Mouse (Mus musculus) stomach, postnatal 0 days (tissue): ENCODE results near the gene Rab13. TPM values are rescaled to one million over a fixed set of nuclear protein-coding genes. Genes with fewer than 3 reads are reported as not detected.
A peak's percentile ranks its signal among the peaks of the same experiment; 100 is the strongest.
"Not testable (repeated sequence)": the region's sequence is repeated elsewhere in the genome, so short reads cannot be mapped to it uniquely, and the experiment has no call there.

Source experiments
- ATAC-seq: fragments of 200-750 bp; cut with Nextera tagmentation; 2 replicates; pipeline ENCODE4 v1.8.0; 2017; ENCODE audit not compliant: low FRiP score, low TSS enrichment
- DNase-seq: peaks from one replicate; pipeline ENCODE4 v3.0.0-alpha.2; 2016; ENCODE audit warnings: low spot score
- H3K27ac ChIP-seq: fragments of 300-500 bp; sonication (generic); replicated peaks from 2 replicates; pipeline ENCODE4 v1.5.1; 2014; ENCODE audit warnings: mild to moderate bottlenecking, control low read depth
- H3K27me3 ChIP-seq: fragments of 300-500 bp; sonication (generic); 2 replicates; pipeline ENCODE4 v1.6.1; 2014; ENCODE audit warnings: low read length; ENCODE audit not compliant: control insufficient read depth, insufficient read depth
- H3K36me3 ChIP-seq: fragments of 300-500 bp; sonication (generic); 2 replicates; pipeline ENCODE4 v1.6.1; 2014; ENCODE audit warnings: low read length, mixed read lengths; ENCODE audit not compliant: control insufficient read depth, insufficient read depth
- H3K4me1 ChIP-seq: fragments of 300-500 bp; sonication (generic); replicated peaks from 2 replicates; pipeline ENCODE4 v1.6.1; 2014; ENCODE audit warnings: antibody characterized with exemption; ENCODE audit not compliant: control insufficient read depth, insufficient read depth
- H3K4me2 ChIP-seq: fragments of 300-500 bp; sonication (generic); replicated peaks from 2 replicates; pipeline ENCODE4 v1.6.1; 2014; ENCODE audit warnings: low read depth, mild to moderate bottlenecking, control low read depth, moderate library complexity
- H3K4me3 ChIP-seq: fragments of 300-500 bp; sonication (generic); 2 replicates; pipeline ENCODE4 v1.5.1; 2014; ENCODE audit warnings: low read depth, low read length, control low read depth
- H3K9ac ChIP-seq: fragments of 300-500 bp; sonication (generic); 2 replicates; pipeline ENCODE4 v1.6.1; 2014; ENCODE audit warnings: mild to moderate bottlenecking, low read length, control low read depth, mixed read lengths
- H3K9me3 ChIP-seq: fragments of 300-500 bp; sonication (generic); 2 replicates; pipeline ENCODE4 v1.6.1; 2016; ENCODE audit warnings: low read length; ENCODE audit not compliant: control insufficient read depth
- CTCF ChIP-seq: IDR thresholded peaks from 2 replicates; pipeline ENCODE4 v1.5.1; 2016; ENCODE audit warnings: antibody characterized with exemption, low read depth, mild to moderate bottlenecking, moderate library complexity
- EP300 ChIP-seq: optimal IDR thresholded peaks from 2 replicates; pipeline ENCODE3; 2016; ENCODE audit warnings: antibody characterized with exemption
- WGBS: fragments of 180-500 bp; shearing (Covaris S2); extraction: QIAGEN DNeasy Blood & Tissue Kit; methylation state at CpG from one replicate; pipeline ENCODE4 v1.1.7; 2014; 5-methylcytosine and 5-hydroxymethylcytosine counted together
- polyA plus RNA-seq: library from polyadenylated mRNA; unstranded; fragments of >200 nt; fragmentation: Nextera tagmentation; extraction: Ambion mirVana; gene quantifications from 2 replicates; pipeline ENCODE4 v1.2.1, GENCODE M21; 2015

The Rab13 gene
- polyA plus RNA-seq, 1 experiment from 2014 or later, result 17.8 TPM

DNA sequence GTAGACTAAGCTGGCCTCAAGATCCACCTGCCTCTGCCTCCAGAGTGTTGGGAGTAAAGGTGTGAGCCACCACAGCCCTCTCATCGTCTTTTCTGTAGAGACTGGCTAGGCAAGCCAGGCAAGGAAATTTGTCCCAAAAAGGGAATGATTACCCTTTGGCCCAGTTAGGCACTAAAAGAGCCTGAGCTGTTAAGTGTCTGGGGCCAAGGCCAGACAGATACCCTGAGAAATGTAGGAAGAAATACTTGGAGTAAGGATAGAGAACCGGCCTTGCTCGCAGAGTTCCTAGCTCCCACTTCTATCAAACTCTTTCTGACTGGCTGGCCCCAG is 34.1 kb downstream of the Rab13 start:
- Histone ChIP-seq H3K36me3 (peaks cover 11% of the 10 kb centered on the region), H3K4me3 (peak overlapping the region; percentile 78), H3K27me3 (no peaks in the 10 kb centered on the region), H3K27ac (peak overlapping the region; percentile 98), H3K4me2 (peak overlapping the region; percentile 70), H3K9ac (peak overlapping the region; percentile 86), H3K4me1 (peaks cover 6% of the 10 kb centered on the region; the same call in 1 of the 2 replicates), H3K9me3 (no peaks in the 10 kb centered on the region)
- 3% methylated on average over 3 of the region's 3 CpGs for WGBS
- TF ChIP-seq EP300 (no peak), CTCF (no peak)
- ATAC-seq (no peak), DNase-seq (no peak)

DNA sequence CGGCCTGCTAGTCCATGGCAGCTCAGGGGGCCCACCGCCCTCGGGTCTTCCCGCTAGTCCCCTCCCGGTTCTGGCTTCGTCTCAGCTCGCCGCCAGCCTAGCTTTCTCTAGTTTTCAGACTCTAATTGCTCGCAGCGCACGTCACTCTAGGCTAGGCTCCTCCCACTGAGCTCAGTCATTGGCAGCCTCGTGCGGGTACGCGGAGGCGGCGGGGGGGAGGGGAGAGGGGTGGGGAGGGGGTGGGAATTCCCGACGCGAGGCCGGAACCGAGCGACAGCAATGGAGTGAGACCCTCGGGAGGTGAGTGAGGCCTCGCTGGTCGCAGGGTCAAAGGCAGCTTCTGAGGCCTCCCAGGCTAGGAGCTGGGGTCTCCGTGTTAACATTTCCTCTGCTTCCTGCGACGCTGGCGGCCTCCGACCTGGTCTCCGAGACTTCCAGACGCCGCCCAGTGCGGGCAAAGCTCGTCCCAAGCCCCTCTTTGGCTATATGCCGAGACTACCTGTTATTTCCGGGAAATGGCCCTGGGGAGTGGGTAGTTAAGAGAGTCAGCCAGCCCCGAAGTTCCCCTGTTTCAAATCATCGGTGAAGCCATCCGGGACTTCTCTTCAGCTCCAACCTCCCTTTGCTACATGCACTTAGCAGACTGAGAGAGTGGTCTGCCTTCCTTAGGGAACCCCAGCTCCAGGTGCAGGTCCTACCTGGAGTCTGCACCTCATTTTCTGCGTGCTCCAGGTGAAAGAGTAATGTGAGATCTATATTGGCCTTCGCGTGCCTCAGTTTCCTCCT is 34.7 kb downstream of the Rab13 start, which contains the start of gene Slc39a1:
Gene Slc39a1, plus strand, starts transcription at position 213 of the 786 bp plus-strand sequence.
- H3K4me1 ChIP-seq, result 0 out of 2 replicates have a peak, but pooled peaks cover 2% of the 10 kb centered on the region
- H3K27me3 ChIP-seq, result no peaks in the 10 kb centered on the region
- H3K9me3 ChIP-seq, result no peaks in the 10 kb centered on the region
- ATAC-seq (peak; percentile 92), DNase-seq (peak; percentile 94)
- H3K4me2 ChIP-seq, result peak within 1 kb of the TSS; percentile 70
- peak within 1 kb of the TSS; percentile 86 for H3K9ac ChIP-seq
- no peak for TF ChIP-seq EP300
- TF ChIP-seq CTCF, result no peak
- WGBS, result 0% methylated on average over 38 of the region's 44 CpGs
- peaks cover 11% of the 10 kb centered on the region for H3K36me3 ChIP-seq
- H3K4me3 ChIP-seq, result peak within 1 kb of the TSS; percentile 78
- H3K27ac ChIP-seq, result peak within 1 kb of the TSS; percentile 98

DNA sequence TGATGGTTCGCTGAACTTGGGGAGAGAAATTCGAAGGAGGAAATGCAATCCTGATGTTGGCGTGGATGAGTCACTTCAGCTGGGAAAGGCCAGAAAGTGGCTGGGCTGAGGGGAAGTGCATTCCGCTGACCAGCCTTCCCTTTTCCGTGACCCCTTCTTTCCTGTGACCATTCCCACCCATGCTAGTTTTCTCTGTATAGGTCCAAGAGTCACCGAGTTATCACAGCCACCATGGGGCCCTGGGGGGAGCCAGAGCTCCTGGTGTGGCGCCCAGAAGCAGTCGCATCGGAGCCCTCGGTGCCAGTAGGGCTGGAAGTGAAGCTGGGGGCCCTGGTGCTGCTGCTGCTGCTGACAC is 35.2 kb downstream of the Rab13 start:
- ATAC-seq (0 out of 2 replicates have a peak, but pooled peaks have one; percentile 25), DNase-seq (peak; percentile 62)
- Histone ChIP-seq H3K36me3 (peaks cover 11% of the 10 kb centered on the region), H3K27me3 (no peaks in the 10 kb centered on the region), H3K9ac (peak overlapping the region; percentile 86), H3K4me3 (peak overlapping the region; percentile 78), H3K9me3 (no peaks in the 10 kb centered on the region), H3K4me1 (0 out of 2 replicates have a peak, but pooled peaks cover under 1% of the 10 kb centered on the region), H3K27ac (peak overlapping the region; percentile 98), H3K4me2 (peak overlapping the region; percentile 70)
- TF ChIP-seq CTCF (no peak), EP300 (no peak)
- under 1% methylated on average over 10 of the region's 10 CpGs for WGBS

DNA sequence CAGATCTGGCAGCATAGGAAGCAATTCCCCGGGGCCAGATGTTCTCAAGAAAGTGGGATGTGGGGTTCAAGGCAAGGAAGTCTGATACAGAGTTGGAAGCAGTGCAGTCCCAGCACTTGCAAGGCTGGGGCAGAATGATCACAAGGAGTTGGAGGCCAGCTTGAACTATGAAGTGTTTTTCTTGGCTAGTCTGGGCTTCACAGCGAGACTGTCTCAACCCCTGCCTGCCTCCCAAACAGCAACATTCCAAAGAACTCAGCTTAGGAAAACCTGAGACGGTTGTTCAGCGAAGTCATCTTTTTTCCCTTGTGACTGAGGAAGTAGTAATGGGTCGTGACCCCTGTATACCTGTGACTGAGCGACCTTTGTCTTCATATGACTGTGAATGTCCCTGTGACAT is 37.3 kb downstream of the Rab13 start:
- TF ChIP-seq CTCF, result no peak
- TF ChIP-seq EP300, result no peak
- ATAC-seq, result no peak
- DNase-seq, result no peak
- no peak overlapping the region for H3K4me3 ChIP-seq
- H3K4me1 ChIP-seq, result 0 out of 2 replicates have a peak, but pooled peaks cover 4% of the 10 kb centered on the region
- no peak overlapping the region for H3K4me2 ChIP-seq
- WGBS, result 79% methylated on average over 6 of the region's 6 CpGs
- peaks cover 11% of the 10 kb centered on the region for H3K36me3 ChIP-seq
- H3K27ac ChIP-seq, result no peak overlapping the region
- H3K9ac ChIP-seq, result no peak overlapping the region
- H3K9me3 ChIP-seq, result no peaks in the 10 kb centered on the region
- H3K27me3 ChIP-seq, result no peaks in the 10 kb centered on the region

- not testable (repeated sequence) for H3K27ac ChIP-seq, H3K9ac ChIP-seq, H3K4me3 ChIP-seq, ATAC-seq, H3K4me2 ChIP-seq, H3K4me1 ChIP-seq, DNase-seq, H3K27me3 ChIP-seq, H3K9me3 ChIP-seq
- peaks cover 11% of the 10 kb centered on the region for H3K36me3 ChIP-seq
- WGBS, result 95% methylated on average over 8 of the region's 12 CpGs
Measured at GRCm38 (mm10) chr3:90251731-90252226, 38.3 kb downstream of the Rab13 start.

GRCm38 (mm10) chr3:90252659-90253058 is 39.2 kb downstream of the Rab13 start:
- WGBS, result 91% methylated on average over 2 of the region's 2 CpGs

DNA sequence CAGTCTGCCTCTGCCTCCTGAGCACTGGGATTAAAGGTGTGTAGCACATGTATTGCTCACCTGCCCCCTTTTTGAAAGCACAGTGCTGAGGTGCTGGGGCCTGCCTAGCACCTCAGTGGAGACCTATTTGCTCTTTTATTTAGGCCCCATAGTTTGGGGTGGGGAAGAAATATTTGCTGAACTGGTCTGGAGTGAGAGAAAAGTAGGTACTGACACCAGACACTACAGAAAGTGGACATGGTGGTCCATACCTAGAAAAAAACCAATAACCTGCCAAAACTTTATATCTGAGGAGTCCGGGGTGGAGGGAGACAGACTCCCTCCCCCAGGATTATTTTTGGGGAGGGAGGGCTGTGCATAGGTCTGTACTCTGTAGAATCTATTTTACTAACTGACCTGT is 39.7 kb downstream of the Rab13 start:
- not testable (repeated sequence) for H3K4me1 ChIP-seq, H3K9ac ChIP-seq, ATAC-seq, H3K27me3 ChIP-seq, H3K4me2 ChIP-seq, H3K9me3 ChIP-seq, DNase-seq, H3K4me3 ChIP-seq, H3K27ac ChIP-seq
- WGBS, result 75% methylated on average over 1 of the region's 1 CpGs
- H3K36me3 ChIP-seq, result peaks cover 11% of the 10 kb centered on the region

More at GRCm38 (mm10) chr3:90252659-90253058, 39.2 kb downstream of the Rab13 start:
- H3K27ac ChIP-seq, H3K4me1 ChIP-seq, ATAC-seq, DNase-seq, H3K4me3 ChIP-seq, H3K4me2 ChIP-seq, H3K27me3 ChIP-seq, H3K9ac ChIP-seq, H3K9me3 ChIP-seq: not testable (repeated sequence)
- H3K36me3 ChIP-seq, result peaks cover 11% of the 10 kb centered on the region
